Mouse (Mus musculus) erythroblast, adult 5-6 weeks (primary cell): ENCODE results near the gene Efna1. TPM values are rescaled to one million over a fixed set of nuclear protein-coding genes. Genes with fewer than 3 reads are reported as not detected.

Source experiments
- ATAC-seq: replicated peaks from 2 replicates; pipeline ENCODE4 v1.8.0; 2016; ENCODE audit warnings: moderate number of reproducible peaks, mild to moderate bottlenecking, moderate TSS enrichment, inconsistent platforms; ENCODE audit not compliant: poor library complexity, low FRiP score, severe bottlenecking
- total RNA-seq, 2 experiments: library from RNA; stranded (forward) in 1 of 2; stranded (reverse) in 1 of 2; fragments of 150-400 nt in 1 of 2; fragments of 200-764, 138-1000 nt in 1 of 2; gene quantifications; 2 replicates each; pipeline versions ENCODE4 v1.2.3 to v1.2.4; 2015 to 2017; ENCODE audit warnings: low replicate concordance in 2 of 2

Gene Efna1
- total RNA-seq (2015; ENCODE audit: low replicate concordance) = not detected in 2 replicates
- total RNA-seq (2017; ENCODE audit: low replicate concordance) = not detected in 2 replicates

DNA sequence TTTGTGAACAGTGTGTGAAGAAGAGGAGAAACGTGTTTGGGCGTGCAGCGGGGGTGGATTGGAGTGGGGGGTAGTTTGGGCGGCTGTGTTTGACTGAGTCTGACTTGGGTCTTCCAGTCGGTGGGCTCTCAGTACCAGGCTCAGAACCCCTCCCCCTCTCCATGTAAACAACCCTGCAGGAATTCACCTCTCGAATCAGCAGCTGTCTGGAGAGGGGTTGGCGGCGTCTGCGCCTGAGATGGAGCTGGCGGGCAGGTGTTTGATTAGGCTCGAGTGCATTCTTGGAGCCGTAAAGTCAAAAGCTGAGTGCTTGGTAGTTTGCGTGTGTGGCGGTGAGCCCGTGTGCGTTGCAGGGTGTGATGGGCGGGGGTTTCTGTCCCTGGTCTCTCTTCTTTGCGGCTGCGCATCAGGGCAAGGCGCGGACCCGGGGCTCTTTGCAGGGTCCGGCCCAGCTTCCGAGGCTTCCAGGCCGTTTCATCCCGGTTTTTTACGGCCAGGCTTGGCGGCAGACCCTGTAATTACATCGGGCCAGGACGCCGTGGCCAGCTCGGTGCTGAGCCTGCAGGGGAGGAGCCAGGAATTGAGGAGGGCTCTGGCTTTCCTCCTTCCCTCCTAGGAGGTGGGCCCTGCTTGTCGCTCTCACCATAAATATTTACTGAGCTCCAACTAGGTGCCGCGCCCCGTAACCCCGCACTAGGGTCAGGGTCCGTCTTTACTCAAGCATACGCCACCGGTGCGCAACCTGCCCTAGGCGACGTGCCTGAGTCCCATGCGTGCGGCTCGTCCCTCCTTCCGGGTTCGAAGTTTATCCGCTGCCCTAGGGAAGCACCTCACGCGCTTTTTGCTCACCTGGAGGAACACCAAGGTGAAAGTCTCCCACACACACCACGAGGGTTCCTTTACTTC lies at the start of gene Efna1:
Gene Efna1 (minus strand): TSS at position 537 of the 906 bp plus-strand sequence.
- no peak for ATAC-seq

DNA sequence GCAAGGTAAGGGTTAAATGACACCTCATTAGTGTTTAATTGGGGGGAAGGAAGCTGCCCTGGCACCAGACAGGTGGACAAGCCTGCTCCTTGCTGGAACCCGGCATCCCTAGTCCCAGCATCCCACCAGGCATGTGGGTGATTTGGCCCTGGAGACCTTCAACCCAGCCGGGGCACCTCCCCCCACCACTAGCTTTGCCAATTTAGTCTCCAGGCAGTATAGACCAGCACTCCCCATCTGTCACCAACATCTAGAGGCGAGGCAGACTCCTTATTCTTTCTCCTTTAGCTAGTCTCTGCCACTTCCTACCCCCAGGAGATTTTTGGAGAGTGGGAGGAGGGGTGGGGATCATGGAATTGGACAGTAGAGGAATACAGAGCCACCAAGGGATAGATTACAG lies 49.4 kb upstream of the Efna1 start:
- no peak for ATAC-seq

- ATAC-seq = no peak
Observed at GRCm38 (mm10) chr3:89328623-89329022, 47.7 kb upstream of the Efna1 start.

- no peak for ATAC-seq
Observed at GRCm38 (mm10) chr3:89327371-89327870, 46.5 kb upstream of the Efna1 start.

- ATAC-seq = no peak
Observed at GRCm38 (mm10) chr3:89325882-89326281, 44.9 kb upstream of the Efna1 start.

DNA sequence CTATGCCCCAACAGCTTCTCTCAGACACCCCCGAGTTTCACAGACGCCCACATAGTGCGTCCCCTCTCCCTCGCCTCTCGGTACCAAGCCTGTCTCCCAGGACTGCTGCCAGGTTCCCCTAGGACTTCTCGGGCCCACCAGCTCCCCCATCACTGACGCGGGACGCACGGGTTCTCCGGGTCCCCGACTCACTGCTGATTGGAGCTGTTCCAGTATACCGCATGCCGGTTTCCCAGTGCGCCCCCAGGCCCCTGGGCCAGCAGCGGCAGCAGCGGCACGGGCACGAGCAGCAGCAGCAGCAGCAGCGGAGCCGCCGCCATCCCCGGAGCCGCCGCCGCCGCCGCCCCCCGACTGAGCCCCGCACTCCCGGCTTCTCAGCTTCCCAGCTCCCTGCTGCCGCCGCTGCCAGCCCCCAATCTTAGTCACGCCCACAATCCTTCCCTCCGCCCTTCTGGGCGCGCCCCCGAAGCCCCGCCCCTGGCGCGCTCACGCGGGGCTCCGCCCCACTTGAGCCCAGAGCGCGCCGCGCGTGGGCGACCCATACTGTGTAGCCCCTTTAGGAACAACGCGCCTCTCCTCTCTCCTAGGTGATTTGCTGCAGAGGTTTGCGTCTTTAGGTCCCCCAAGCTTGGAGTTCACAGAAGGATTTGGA lies 41.7 kb upstream of the Efna1 start, which contains the start of gene Efna3:
Gene Efna3 (minus strand): TSS at position 452 of the 652 bp plus-strand sequence.
- no peak for ATAC-seq

DNA sequence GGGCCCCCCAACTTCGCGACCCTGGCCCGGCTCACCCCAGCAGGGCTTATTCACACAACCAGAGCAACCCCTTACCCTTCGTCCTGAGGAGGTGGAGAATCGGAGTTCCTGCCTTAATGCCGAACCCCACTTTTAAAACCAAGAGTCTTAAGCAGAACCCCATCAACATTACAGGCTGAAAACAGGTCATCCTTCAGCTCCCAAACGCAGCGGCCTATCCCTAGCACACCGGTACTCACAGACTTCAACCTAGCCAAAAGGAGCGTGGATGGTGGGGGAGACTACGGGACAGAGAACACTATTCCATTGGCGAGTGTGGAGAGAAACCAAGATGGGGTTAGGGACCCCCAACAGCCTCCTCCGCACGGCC lies 41.2 kb upstream of the Efna1 start:
- ATAC-seq = no peak

DNA sequence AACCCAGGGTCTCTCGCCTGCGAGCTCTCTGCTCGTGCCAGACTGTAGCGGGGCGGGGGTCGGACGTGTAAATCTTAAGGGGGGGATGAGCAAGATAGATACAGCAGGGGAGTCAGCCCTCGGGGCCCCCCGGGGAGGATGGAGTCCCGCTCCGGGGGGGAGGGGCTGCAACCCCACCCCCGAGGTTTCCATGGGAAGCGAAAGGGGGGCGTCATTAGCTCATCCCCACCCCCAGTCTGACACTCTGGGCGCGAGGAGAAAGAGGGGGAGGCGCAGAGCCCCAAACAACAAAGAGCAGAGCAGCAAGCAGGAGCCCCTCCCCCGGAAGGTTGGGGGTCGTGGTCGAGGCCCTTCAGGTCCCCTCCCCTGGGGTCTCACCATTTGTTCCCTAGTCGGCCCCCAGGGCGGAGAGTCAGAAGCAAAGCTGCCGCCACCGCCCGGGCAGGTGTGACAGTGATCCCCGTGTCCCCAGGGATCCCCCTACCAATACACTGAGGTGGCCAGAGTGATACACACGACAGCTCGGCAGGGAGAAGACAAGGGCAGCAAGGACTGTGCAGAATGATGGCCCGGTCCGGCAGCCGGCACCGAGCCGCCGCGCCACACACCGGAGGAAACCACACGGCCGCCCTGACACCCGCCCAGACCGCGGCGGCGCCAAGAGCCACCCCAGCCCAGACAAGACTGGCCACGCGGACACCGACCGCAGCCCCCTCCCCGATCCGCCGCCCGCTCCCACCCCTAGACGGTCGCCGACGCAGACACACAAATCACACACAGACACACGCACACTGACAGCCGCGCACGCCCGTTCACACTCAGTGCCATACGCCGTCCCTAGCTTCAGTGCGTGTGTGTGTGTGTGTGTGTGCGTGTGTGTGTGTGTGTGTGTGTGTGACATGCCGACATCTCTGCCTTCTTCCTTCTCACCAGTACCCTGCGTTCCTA lies 40.5 kb upstream of the Efna1 start:
- ATAC-seq = no peak

GRCm38 (mm10) chr3:89320581-89321182 lies 39.7 kb upstream of the Efna1 start:
- ATAC-seq = no peak

- ATAC-seq = no peak
Observed at GRCm38 (mm10) chr3:89319591-89320350, 38.8 kb upstream of the Efna1 start.

- no peak for ATAC-seq
Observed at GRCm38 (mm10) chr3:89318971-89319590, 38.1 kb upstream of the Efna1 start.

DNA sequence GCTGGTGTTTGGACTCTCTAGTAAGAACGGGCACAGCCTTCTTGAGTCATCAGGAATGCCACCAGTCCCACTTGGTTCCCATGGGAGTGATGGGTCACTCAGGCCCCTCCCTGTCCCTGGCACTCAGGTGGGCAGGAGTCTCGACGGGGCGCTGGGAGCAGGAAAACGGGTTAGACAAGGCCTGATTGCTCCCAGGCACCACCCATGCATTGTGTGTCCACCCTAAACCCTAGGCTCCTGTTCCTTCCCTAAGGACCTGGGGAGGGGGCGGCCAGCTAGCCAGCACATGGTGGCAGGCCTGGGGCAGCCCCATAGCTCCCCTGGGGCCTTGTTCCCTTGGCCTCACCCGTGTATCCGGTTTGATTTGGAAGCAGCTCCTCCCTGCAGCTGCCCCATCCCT lies 37.4 kb upstream of the Efna1 start:
- ATAC-seq = no peak

DNA sequence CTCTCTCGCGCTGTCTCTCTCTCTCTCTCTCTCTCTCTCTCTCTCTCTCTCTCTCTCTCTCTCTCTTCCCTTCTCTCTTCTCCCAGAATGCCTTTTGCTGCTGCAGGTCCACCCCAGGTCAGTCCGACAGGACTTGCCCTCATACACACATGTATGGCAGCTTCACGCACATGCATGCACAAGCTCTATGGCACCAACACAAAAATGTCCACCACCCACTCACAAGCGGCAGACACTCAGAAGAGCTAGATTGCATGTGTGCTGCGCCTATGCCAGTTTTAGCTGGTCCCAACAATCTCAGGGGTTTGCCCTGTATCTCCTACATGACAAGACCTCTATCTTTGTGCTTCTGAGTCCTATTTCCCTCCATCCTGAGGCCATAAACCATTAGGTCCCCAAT lies 36.3 kb upstream of the Efna1 start:
- ATAC-seq = peak; percentile 16; the same call in 1 of the 2 replicates

DNA sequence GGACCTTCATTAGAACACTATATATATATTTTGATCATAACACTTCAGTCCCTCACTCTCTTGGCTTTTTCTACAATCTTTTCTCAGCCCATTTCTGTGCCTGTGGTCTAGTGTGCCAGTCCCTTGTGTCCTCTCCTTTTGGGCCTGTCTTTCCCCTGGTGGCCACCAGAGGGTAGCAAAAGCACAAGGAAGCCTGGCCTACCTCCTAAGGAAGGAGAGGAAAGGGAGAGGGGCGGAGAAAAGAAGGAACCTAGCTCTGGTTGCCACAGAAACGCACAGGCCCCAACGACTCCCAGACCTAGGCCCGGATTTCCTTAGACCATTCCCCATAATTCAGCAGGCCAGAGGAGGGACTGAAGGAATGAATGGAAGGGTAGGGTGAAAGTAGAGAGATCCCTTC lies 35.9 kb upstream of the Efna1 start:
- ATAC-seq = peak; percentile 80

DNA sequence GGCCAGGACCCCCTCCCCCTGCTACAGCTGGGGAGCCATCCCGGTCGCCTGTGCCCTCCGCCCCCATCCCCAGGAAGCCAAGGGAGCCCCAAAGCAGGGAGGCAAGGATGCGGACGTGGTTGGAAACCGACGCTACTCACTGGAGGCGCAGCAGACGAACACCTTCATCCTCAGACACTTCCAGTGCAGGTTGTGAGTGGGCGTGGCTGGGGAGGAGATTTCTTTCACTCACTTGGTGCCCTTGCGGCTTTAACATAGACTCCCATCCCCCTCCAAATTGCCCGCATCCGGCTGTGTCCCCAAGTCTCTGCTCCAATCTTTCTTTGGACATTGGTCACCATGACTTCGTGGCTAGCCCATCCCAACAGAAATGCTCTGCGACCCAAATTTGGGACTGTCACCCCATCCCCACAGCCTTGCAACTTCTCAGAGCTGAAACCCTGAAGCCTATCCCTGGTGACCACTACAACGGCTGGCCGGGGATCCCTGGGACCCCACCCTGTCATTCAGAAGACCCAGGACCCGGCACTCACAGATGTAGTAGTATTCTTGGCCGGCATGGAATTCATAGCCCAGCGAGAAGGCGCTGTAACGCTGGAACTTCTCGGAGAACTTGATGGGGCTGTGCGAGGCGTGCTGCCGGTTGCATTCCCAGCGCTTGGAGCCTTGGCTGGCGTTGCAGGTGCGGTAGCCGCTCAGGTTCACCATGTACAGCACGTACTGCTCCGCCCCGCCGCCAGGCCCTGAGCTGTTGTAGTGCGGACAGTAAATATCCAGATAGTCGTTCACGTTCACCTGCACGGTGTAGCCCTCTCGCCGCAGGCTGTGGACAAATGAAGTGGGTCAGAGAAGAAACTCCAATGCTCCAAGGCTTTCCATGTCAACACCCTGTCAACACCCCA lies 35.2 kb upstream of the Efna1 start:
- 0 out of 2 replicates have a peak, but pooled peaks have one; percentile 21 for ATAC-seq

GRCm38 (mm10) chr3:89315195-89315929 lies 34.4 kb upstream of the Efna1 start:
- ATAC-seq = no peak
